Mouse (Mus musculus) megakaryocyte, embryonic 14.5 days (primary cell): ENCODE measurements around the gene Brox.

Experiments
- FLI1 ChIP-seq: IDR thresholded peaks from 2 replicates; pipeline ENCODE4 v1.6.1; 2012; ENCODE audit warnings: low read length, inconsistent platforms, mixed read lengths
- GATA1 ChIP-seq: IDR thresholded peaks from 3 replicates; pipeline ENCODE4 v1.6.1; 2012; ENCODE audit warnings: mixed read lengths, low read length, inconsistent platforms, borderline replicate concordance

DNA sequence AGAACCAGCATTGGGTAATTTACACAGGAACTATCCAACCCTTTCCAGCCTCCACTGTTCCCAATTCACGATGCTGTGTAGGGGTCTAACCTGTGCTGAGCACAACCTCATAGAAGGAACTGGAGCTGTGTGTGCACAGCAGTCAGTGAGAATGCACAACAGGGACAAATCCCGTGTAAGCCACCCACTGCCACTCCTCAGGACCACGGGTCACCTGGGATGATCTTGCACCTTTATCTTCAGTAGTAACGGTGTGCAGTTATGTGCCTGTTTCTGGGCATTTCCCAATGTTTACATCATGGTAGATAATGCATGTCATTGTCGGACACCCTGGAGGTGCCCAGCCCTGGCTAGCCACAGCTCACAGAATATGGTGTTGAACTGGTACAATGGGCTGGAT is 21.3 kb downstream of the Brox start:
- TF ChIP-seq GATA1 (no peak), FLI1 (no peak)
